Mouse (Mus musculus) small intestine, adult 2 months (tissue): ENCODE data around the gene Rps21.

Experiments
- CTCF ChIP-seq: fragments of 200-500 bp; IDR thresholded peaks from 2 replicates; pipeline ENCODE4 v1.5.1; 2012; ENCODE audit warnings: low read depth, mild to moderate bottlenecking, control low read depth, inconsistent platforms, low read length, moderate library complexity, mixed read lengths; ENCODE audit not compliant: insufficient replicate concordance, insufficient read length; ENCODE audit errors: extremely low read depth
- POLR2A ChIP-seq: fragments of 200-500 bp; IDR thresholded peaks from 2 replicates; pipeline ENCODE4 v1.6.1; 2012; ENCODE audit warnings: low read depth, mild to moderate bottlenecking, control low read depth, inconsistent platforms, low read length, moderate library complexity

GRCm38 (mm10) chr2:180261901-180262300 lies 4.7 kb downstream of the Rps21 start:
- TF ChIP-seq CTCF (no peak), POLR2A (no peak)
